8 mouse cellular contexts compared by ENCODE assay signal in genomic region chr7:68128271-68128674, GRCm38 (mm10).
DNase-seq lines count a peak whose midpoint lies in the region; ATAC-seq and TF ChIP-seq lines count a peak whose summit lies in the region.

No protein-coding gene starts in this region.

- WGBS in kidney, adult 2 months: 34% methylated on average over 7 of the region's 7 CpGs
- WGBS in forebrain, postnatal 0 days: 6% methylated on average over 7 of the region's 7 CpGs
- 15% methylated on average over 7 of the region's 7 CpGs for WGBS in liver, embryonic 11.5 days

- H3K9ac ChIP-seq in forebrain, postnatal 0 days: peak overlapping the region; percentile 54
- peak overlapping the region; percentile 74; the same call in 1 of the 2 replicates for H3K9ac ChIP-seq in liver, embryonic 11.5 days (ENCODE audit: low read depth, low read length)

- peak overlapping the region; percentile 75 for H3K27ac ChIP-seq in kidney, adult 2 months (ENCODE audit: insufficient read depth, low read depth, low read length)
- H3K27ac ChIP-seq in forebrain, postnatal 0 days (ENCODE audit: low read depth, low read length): peak overlapping the region; percentile 94
- peak overlapping the region; percentile 72 for H3K27ac ChIP-seq in liver, embryonic 11.5 days (ENCODE audit: low read depth, low read length)

- peak overlapping the region; percentile 67 for H3K4me2 ChIP-seq in forebrain, postnatal 0 days (ENCODE audit: low read depth)
- H3K4me2 ChIP-seq in liver, embryonic 11.5 days: peak overlapping the region; percentile 92

- peak; percentile 8 for ATAC-seq in forebrain, postnatal 0 days
- ATAC-seq in liver, embryonic 11.5 days (replicated peaks; ENCODE audit: low FRiP score): 0 out of 2 replicates have a peak, but pooled peaks have one; percentile 6

- TF ChIP-seq POLR2A in kidney, adult 2 months (IDR thresholded peaks at IDR 0.05; ENCODE audit: low read depth, low read length): no peak

- peak; percentile 28 for DNase-seq in kidney, adult 2 months
- DNase-seq in kidney, postnatal 10 days: no peak
- peak; percentile 26 for DNase-seq in brain, embryonic 18.5 days (ENCODE audit: low read depth, low spot score)
- peak; percentile 67 for DNase-seq in forebrain, postnatal 0 days
- no peak for DNase-seq in liver, embryonic 11.5 days (ENCODE audit: low spot score)
- DNase-seq in thymus, postnatal 25 days: peak; percentile 34
- DNase-seq in right cerebral cortex, postnatal 10 days (ENCODE audit: low spot score in 2 of 2): no peak
- no peak for DNase-seq in adipocyte (ENCODE audit: low spot score)

- no peaks in the 10 kb centered on the region for H3K36me3 ChIP-seq in kidney, adult 2 months (ENCODE audit: control insufficient read depth, insufficient read depth, low read length)
- H3K36me3 ChIP-seq in forebrain, postnatal 0 days (ENCODE audit: insufficient read depth): no peaks in the 10 kb centered on the region
- H3K36me3 ChIP-seq in liver, embryonic 11.5 days (ENCODE audit: control insufficient read depth, insufficient read depth, low read length): no peaks in the 10 kb centered on the region

- H3K9me3 ChIP-seq in forebrain, postnatal 0 days (ENCODE audit: low read length): no peaks in the 10 kb centered on the region
- H3K9me3 ChIP-seq in liver, embryonic 11.5 days (ENCODE audit: control insufficient read depth, low read length): no peaks in the 10 kb centered on the region

- H3K27me3 ChIP-seq in kidney, adult 2 months (replicated peaks; ENCODE audit: control insufficient read depth, insufficient read depth, low read length): no peaks in the 10 kb centered on the region
- H3K27me3 ChIP-seq in forebrain, postnatal 0 days (ENCODE audit: insufficient read depth, low read length): no peaks in the 10 kb centered on the region
- H3K27me3 ChIP-seq in liver, embryonic 11.5 days (replicated peaks; ENCODE audit: control insufficient read depth, insufficient read depth, low read length): no peaks in the 10 kb centered on the region; the same call in 1 of the 2 replicates

- no peak overlapping the region for H3K4me3 ChIP-seq in kidney, adult 2 months (ENCODE audit: insufficient read depth, low read depth, low read length)
- peak overlapping the region; percentile 55 for H3K4me3 ChIP-seq in forebrain, postnatal 0 days (ENCODE audit: low read depth, low read length)
- peak overlapping the region; percentile 60 for H3K4me3 ChIP-seq in liver, embryonic 11.5 days (ENCODE audit: low read depth, low read length)

- TF ChIP-seq CTCF in kidney, adult 2 months (conservative IDR thresholded peaks at IDR 0.05; ENCODE audit: insufficient read depth, insufficient read length, low read depth, low read length): no peak
- TF ChIP-seq CTCF in forebrain, postnatal 0 days (IDR thresholded peaks at IDR 0.05; ENCODE audit: low read depth): no peak

- H3K4me1 ChIP-seq in kidney, adult 2 months (ENCODE audit: control insufficient read depth, insufficient read depth, low read length): peaks cover 33% of the 10 kb centered on the region
- H3K4me1 ChIP-seq in forebrain, postnatal 0 days (ENCODE audit: insufficient read depth): peaks cover 18% of the 10 kb centered on the region
- peaks cover 25% of the 10 kb centered on the region for H3K4me1 ChIP-seq in liver, embryonic 11.5 days (replicated peaks; ENCODE audit: control insufficient read depth, insufficient read depth, low read length)

Comparison
In these comparisons a context has a peak if more than half of its experiments do, and no peak if none do; other contexts are left out.
1. DNase-seq: peak in kidney, adult 2 months (single experiment), brain, embryonic 18.5 days (single experiment), forebrain, postnatal 0 days (single experiment) and thymus, postnatal 25 days (single experiment); none in kidney, postnatal 10 days (single experiment), liver, embryonic 11.5 days (single experiment), right cerebral cortex, postnatal 10 days (0 of 2) and adipocyte (single experiment).
2. Peak in every context shown above with its lines, with median percentiles within 50 percentile points of each other: H3K27ac ChIP-seq.